Mouse (Mus musculus) frontal cortex, postnatal 14 days (tissue): Measurements from ENCODE around the gene Slc25a12.

ENCODE experiments used
- DNase-seq, 2 experiments: peaks; one replicate each; pipeline ENCODE4 v3.0.0; 2022; ENCODE audit warnings: low spot score in 2 of 2

Slc25a12 gene

GRCm38 (mm10) chr2:71350181-71350580 lies 17.4 kb downstream of the Slc25a12 start:
- no peak for DNase-seq

DNA sequence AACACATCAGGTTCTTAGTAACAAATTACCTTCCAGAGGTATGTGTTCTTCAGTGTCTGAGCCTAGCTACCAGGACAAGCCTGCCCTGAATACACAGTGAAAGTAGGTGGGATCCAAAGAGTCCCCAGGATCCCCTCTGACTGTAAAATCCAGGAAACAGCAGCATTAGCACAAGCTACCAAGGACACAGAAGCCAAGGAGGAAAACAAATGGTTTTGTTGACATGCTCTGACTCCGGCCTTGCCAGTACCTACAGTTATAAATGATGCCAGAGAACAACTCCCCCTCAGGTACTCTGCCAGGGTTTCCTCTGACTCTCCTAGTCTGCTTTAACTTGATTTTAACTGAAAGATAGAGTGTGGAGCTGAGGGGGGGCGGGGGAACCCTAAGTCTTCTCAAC lies 18.0 kb downstream of the Slc25a12 start:
- DNase-seq = no peak

- no peak for DNase-seq
Measured at GRCm38 (mm10) chr2:71347732-71348490, 19.6 kb downstream of the Slc25a12 start.

DNA sequence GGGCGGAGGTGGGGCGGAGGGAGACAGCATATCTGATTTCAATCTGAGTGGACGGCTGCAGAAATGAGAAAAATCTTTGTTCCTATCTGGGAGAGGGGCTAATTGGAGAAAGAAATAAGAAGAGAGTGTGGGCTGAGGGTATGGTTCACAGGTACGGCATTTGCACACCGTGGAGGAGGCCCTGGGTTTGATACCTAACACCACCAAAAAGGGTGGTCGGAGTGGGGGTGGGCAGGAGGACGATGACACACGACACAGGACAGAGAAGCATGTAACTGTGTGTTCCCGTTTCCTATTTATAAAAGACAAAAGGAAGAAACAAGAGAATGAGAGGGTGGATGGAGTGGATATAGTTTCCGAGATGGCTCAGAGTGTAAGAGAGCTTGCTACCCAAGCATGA lies 20.4 kb downstream of the Slc25a12 start:
- no peak for DNase-seq

DNA sequence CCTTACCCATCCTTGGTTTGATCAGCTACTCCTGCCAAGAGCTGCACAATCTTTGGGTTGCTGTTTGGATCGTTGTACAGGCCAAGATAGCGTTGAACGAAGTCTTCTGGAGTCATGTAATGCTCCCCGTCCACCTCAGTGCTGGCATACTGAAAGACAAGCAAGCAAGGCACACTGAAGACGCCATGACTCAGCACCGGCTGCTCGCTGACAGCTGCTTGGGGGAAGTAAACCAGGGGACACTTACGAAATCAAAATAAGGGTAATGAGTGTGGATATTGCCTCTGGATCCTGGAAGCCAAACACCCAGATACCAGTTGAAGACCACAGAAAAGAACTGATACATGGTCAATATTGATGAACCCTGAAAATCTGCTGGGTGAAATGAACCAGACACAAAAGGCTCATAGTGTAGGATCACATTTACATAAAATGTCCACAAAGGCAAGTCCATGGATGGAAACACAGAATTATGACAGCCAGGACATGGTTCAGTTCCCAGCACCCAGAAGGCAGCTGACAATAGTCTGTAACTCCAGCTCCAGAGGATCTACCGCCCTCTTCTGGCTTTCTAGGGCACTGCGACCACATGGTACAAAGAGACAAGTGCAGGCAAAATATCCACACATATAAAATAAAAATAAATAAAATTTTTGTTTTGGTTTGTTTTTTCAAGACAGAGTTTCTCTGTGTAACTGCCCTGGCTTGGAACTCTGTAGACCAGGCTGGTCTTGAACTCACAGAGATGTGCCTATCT lies 23.5 kb downstream of the Slc25a12 start:
- no peak for DNase-seq

DNA sequence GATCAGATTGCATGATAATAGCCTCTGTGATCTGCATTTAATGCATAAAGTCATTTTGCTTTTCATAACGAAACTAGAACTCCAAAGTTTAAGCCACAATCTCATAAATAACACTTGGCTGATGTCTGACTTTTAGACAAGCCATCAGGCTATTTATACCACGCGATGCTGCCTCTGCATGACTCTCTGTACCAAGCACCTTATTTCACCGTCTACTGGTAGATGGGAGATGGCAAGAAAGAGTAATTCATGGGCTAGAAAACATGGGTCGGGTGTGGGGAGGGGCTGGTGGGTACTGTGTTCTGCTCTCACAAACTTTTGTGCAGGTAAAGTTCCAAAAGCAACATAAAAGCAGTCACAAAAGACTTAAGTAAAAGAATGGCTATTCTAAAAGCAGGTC lies 27.4 kb downstream of the Slc25a12 start:
- no peak for DNase-seq

- no peak for DNase-seq
Measured at GRCm38 (mm10) chr2:71338145-71338796, 29.3 kb downstream of the Slc25a12 start.

DNA sequence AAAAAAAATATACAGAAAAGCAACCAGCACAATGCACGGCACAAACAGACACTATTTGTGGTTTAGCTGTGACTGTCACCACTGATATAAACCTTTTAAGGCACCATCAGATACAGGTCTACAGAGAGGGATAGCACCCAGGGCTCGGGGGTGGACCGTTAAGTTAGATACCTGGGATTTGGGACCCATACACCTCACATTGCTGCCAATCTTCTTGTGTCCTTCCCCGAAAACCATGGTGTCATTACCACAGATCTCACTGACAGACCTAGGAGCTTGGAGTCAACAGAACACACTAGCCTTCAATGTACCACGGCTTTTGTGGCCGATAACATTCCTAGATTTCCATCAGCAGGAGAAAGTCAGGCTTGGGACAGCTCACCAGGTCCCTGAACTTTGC lies 30.9 kb downstream of the Slc25a12 start:
- DNase-seq = no peak

GRCm38 (mm10) chr2:71336209-71336608 lies 31.3 kb downstream of the Slc25a12 start:
- DNase-seq = no peak

- DNase-seq = no peak
Measured at GRCm38 (mm10) chr2:71333986-71334822, 33.3 kb downstream of the Slc25a12 start.

DNA sequence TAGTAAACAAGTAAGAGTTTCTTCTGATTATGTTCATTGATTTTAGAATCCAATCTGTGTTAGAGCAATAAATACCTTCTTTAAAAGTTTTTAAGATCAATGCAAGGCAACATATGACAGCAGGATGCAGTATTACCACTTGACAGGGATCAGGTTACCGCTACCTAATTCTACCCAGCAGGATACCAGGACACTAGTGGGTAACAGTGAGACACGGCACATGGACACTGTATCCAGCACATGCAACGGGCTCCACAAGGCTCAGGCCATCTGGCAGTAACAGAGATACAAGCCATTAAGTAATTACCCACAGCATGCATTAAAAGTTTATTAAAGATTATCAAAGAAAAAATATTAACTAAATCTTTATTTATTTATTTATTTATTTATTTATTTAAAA lies 37.8 kb downstream of the Slc25a12 start:
- DNase-seq = no peak

- DNase-seq = no peak
Measured at GRCm38 (mm10) chr2:71328391-71329160, 39.0 kb downstream of the Slc25a12 start.

- no peak for DNase-seq
Measured at GRCm38 (mm10) chr2:71327715-71328114, 39.8 kb downstream of the Slc25a12 start.

DNA sequence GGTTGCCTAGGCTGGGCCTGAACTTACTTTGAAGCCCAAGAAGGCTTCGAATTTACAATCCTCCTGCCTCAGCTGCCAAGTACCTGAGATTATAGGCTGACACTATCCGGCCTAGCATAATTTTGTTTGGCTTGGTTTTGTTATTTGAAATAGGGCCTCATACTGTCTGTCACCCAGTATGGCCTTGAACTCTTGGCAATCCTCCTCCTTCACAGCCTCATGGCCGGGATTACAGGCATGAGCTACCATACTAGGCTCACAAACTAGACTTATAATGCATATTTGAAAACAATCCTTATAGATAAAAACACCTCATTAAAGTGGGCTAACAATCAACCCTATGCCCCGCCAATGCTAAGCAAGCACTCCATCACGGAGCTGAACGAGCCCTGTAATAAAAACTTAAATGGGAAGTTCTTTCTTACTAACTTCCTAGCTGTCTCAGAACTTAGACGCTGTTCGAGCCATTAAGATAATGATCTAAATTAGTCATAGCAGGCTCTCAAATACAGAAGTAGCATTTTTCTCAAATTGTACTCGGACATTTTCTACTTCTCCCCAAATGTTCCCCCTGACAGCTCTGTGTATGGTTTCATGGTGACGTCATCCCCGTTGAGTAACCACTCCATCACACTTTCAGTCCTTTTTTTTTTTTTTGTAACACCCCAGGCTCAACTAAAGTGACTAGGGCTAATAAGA lies 40.6 kb downstream of the Slc25a12 start:
- DNase-seq = no peak

DNA sequence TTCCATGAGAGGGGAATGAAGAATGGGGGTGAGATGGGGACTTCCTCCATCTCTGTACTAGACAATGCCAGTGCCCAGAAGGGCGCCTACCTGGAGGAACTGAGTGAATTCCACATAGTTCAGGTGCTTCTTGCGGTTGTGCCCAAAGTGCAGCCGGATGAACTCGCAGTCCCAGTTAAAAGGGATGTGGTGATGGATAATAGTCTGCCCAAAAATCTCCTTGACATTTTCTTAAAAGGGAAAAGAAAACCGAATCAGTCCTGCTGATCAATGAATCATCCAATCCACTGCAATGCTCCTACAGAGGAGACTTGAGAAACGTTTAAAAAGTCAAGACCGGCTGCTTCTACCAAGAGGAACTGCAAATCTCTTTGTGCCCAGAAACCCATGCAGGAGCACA lies 43.7 kb downstream of the Slc25a12 start:
- DNase-seq = no peak

GRCm38 (mm10) chr2:71321486-71321885 lies 46.1 kb downstream of the Slc25a12 start:
- no peak for DNase-seq

- DNase-seq = no peak
Measured at GRCm38 (mm10) chr2:71316116-71316789, 51.3 kb downstream of the Slc25a12 start.

DNA sequence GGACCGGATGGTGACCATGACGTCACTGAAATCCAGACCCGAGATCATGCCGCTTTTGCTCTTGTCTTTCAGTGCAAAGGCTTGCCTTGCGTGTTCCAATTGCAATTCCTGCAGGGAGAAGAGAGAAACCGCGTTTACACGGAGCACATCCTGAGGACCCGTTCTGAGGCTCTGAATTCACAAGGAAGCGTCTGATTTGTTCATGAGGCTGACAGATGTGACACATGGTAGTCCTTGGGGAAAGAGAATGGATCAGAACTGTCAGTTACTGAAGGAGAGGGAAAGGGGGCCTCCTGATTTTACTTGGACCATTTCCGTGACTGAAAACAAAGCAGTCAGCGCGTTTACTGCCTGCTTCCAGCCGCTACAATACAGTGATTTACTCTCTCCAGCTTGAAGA lies 52.5 kb downstream of the Slc25a12 start:
- DNase-seq = no peak

DNA sequence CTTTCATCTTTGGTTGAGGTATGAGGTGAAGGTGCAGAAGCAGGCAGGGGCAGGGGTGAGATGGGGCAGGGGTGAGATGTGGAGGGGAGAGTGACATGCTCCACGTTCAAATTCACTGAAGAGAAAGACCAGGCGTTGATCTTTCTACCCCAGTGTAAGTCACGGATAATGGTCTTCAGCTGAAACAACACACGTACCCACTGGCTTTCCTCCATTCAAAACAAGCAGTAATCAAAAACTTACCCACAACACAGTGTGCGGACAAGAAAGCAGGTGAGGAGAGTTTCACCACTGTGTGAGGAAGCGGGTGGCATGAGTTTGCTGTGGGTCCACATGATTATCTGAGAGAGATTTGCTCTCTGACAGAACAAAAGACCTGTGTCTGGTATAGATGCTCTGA lies 53.5 kb downstream of the Slc25a12 start:
- no peak for DNase-seq

DNA sequence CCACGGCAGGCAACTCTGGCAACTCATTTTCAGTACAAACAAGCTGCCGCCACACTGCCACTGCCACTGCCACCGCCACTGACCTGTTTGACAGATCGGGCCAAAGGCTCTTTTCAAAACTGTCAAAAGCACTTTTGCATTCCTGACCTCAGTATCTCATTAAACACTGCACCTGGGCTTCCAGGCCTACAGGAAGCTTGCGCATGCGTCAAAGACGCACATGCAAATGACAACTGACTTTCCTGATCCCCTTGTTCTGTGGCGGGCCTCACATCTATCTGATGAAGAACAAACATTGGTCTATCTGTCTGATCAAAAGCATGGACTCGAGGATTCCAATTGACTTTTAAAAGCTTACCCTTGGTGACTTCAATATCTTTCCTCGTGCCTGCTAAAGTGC lies 55.5 kb downstream of the Slc25a12 start:
- no peak for DNase-seq
